18 mouse cellular contexts compared by ENCODE assay signal in the genomic region with DNA sequence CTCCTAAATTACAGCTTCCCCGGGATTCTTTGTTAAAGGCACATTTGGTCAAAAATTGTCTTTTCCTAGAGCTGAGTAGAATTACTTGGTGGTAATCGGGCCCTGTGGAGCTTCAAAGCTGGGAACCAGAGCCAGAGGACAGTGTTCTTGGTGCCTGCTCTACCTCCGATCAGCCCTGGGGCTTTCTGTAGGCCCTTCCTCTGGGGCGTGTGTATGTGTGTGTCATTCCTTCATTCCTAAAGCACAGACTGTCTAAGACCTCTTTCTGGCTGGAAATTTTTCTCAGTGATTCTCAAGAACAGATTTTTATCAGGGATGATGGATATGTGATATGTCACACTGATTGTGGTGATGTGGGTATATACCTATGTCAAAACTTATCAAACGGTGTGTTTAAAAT. TPM values are rescaled to one million over a fixed set of nuclear protein-coding genes. Genes with fewer than 3 reads are reported as not detected.
A peak's percentile ranks its signal among the peaks of the same experiment; 100 is the strongest.
DNase-seq lines count a peak whose midpoint lies in the region; ATAC-seq and TF ChIP-seq lines count a peak whose summit lies in the region.
"Had no signal": no experiment of that assay in that cellular context is flagged by ENCODE, and none has a peak within 500 bp of the region (broad histone marks: within the 10 kb centered on the region; RNA-seq: fewer than 3 reads in every experiment).

No protein-coding gene starts in this region.

- 60% methylated on average over 5 of the region's 5 CpGs for WGBS in kidney, postnatal 0 days
- 28% methylated on average over 5 of the region's 5 CpGs for WGBS in embryonic facial prominence, embryonic 12.5 days
- WGBS in limb, embryonic 13.5 days: 33% methylated on average over 5 of the region's 5 CpGs

- H3K9ac ChIP-seq in kidney, postnatal 0 days (ENCODE audit: low read depth, low read length): no peak overlapping the region
- H3K9ac ChIP-seq in embryonic facial prominence, embryonic 12.5 days: no peak overlapping the region
- no peak overlapping the region for H3K9ac ChIP-seq in limb, embryonic 13.5 days
- H3K9ac ChIP-seq: midbrain, embryonic 12.5 days had no signal

- H3K4me1 ChIP-seq in kidney, postnatal 0 days (replicated peaks; ENCODE audit: insufficient read depth, low read length): peaks cover 4% of the 10 kb centered on the region
- H3K4me1 ChIP-seq in embryonic facial prominence, embryonic 12.5 days: peaks cover 40% of the 10 kb centered on the region
- peaks cover 41% of the 10 kb centered on the region for H3K4me1 ChIP-seq in limb, embryonic 13.5 days

- DNase-seq in heart, adult 11 months: peak; percentile 70
- DNase-seq in heart, postnatal 10 days: no peak
- DNase-seq in kidney, postnatal 0 days (ENCODE audit: low spot score): no peak
- no peak for DNase-seq in kidney, postnatal 4 days
- no peak for DNase-seq in urinary bladder, postnatal 10 days (ENCODE audit: low spot score)
- DNase-seq: adrenal gland, postnatal 36 days; cerebellum, postnatal 14 days; heart, postnatal 36 days; thymus, adult 2 months had no signal

- no peak for TF ChIP-seq CTCF in kidney, postnatal 0 days (IDR thresholded peaks at IDR 0.05; ENCODE audit: low read depth)

- no peak overlapping the region for H3K4me3 ChIP-seq in kidney, postnatal 0 days (replicated peaks; ENCODE audit: low read depth, low read length)
- H3K4me3 ChIP-seq in embryonic facial prominence, embryonic 12.5 days: no peak overlapping the region
- no peak overlapping the region for H3K4me3 ChIP-seq in limb, embryonic 13.5 days
- H3K4me3 ChIP-seq: midbrain, embryonic 12.5 days had no signal

- intact Hi-C loops in heart, postnatal 10 days (cut with DNase I): loop anchor here (10.0 kb wide), 2 partner anchors 386 to 446 kb away; no protein-coding TSS in a partner anchor

- no peak for ATAC-seq in kidney, postnatal 0 days (replicated peaks; ENCODE audit: low FRiP score, low read depth)
- 0 out of 2 replicates have a peak, but pooled peaks have one; percentile 73 for ATAC-seq in embryonic facial prominence, embryonic 12.5 days (ENCODE audit: insufficient number of reproducible peaks, insufficient read depth, low FRiP score, low TSS enrichment)
- ATAC-seq in limb, embryonic 13.5 days (ENCODE audit: low FRiP score, low read depth): no peak
- no peak for ATAC-seq in megakaryocyte-erythroid progenitor cell, adult 5-6 weeks (replicated peaks; ENCODE audit: low FRiP score, low TSS enrichment, poor library complexity, severe bottlenecking)
- ATAC-seq: activated CD4-positive, CD25-positive, alpha-beta regulatory T cell, adult 4 months; lung, postnatal 0 days had no signal

- H3K4me2 ChIP-seq in kidney, postnatal 0 days (ENCODE audit: low read length): no peak overlapping the region
- H3K4me2 ChIP-seq in embryonic facial prominence, embryonic 12.5 days (replicated peaks): no peak overlapping the region
- peak overlapping the region; percentile 12; the same call in 1 of the 2 replicates for H3K4me2 ChIP-seq in limb, embryonic 13.5 days (replicated peaks)
- H3K4me2 ChIP-seq: midbrain, embryonic 12.5 days had no signal

- H3K27me3 ChIP-seq in kidney, postnatal 0 days (ENCODE audit: insufficient read depth, low read length): no peaks in the 10 kb centered on the region
- no peaks in the 10 kb centered on the region for H3K27me3 ChIP-seq in embryonic facial prominence, embryonic 12.5 days
- no peaks in the 10 kb centered on the region for H3K27me3 ChIP-seq in limb, embryonic 13.5 days
- H3K27me3 ChIP-seq: midbrain, embryonic 12.5 days had no signal

- H3K27ac ChIP-seq in kidney, postnatal 0 days: peak overlapping the region; percentile 13; the same call in 1 of the 2 replicates
- peak overlapping the region; percentile 94 for H3K27ac ChIP-seq in embryonic facial prominence, embryonic 12.5 days
- H3K27ac ChIP-seq in limb, embryonic 13.5 days: peak overlapping the region; percentile 83
- H3K27ac ChIP-seq: midbrain, embryonic 12.5 days had no signal

- H3K9me3 ChIP-seq in kidney, postnatal 0 days (replicated peaks; ENCODE audit: low read length): no peaks in the 10 kb centered on the region
- no peaks in the 10 kb centered on the region for H3K9me3 ChIP-seq in embryonic facial prominence, embryonic 12.5 days
- no peaks in the 10 kb centered on the region for H3K9me3 ChIP-seq in limb, embryonic 13.5 days
- H3K9me3 ChIP-seq: midbrain, embryonic 12.5 days had no signal

- no peaks in the 10 kb centered on the region for H3K36me3 ChIP-seq in kidney, postnatal 0 days (ENCODE audit: insufficient read depth, low read length)
- H3K36me3 ChIP-seq in embryonic facial prominence, embryonic 12.5 days: no peaks in the 10 kb centered on the region
- H3K36me3 ChIP-seq in limb, embryonic 13.5 days: no peaks in the 10 kb centered on the region
- H3K36me3 ChIP-seq: midbrain, embryonic 12.5 days had no signal

RNA-seq across cellular contexts. Expression of gene Cpa2, which starts 2.6 kb away (rescaled TPM):
- under 1 TPM; 0.17 to 0.65 TPM for total RNA-seq in heart, postnatal 10 days (2021)
- polyA plus RNA-seq in kidney, postnatal 0 days (2015; fragmentation: Nextera tagmentation; extraction: Ambion mirVana): 11.5 and 12.4 TPM in 2 replicates
- polyA plus RNA-seq in embryonic facial prominence, embryonic 12.5 days (2016; fragmentation: Nextera tagmentation; extraction: Ambion mirVana): 4.2 and 7.6 TPM in 2 replicates
- polyA plus RNA-seq in limb, embryonic 13.5 days (2015; fragmentation: Nextera tagmentation; extraction: Ambion mirVana): 10.4 and 11.1 TPM in 2 replicates
- not detected in 2 replicates for total RNA-seq in megakaryocyte-erythroid progenitor cell, adult 5-6 weeks (2014; fragmentation: Nextera tagmentation)
- not detected in 2 replicates for total RNA-seq in megakaryocyte-erythroid progenitor cell, adult 5-6 weeks (2017)
- total RNA-seq: heart, postnatal 36 days had no signal
- polyA plus RNA-seq: liver, adult 2 months; thymus, adult 2 months had no signal

RNA-seq across cellular contexts. Expression of gene Ssmem1, which starts 29.2 kb away (rescaled TPM):
- not detected for total RNA-seq in heart, postnatal 10 days (2021)
- 0.19 and 0.30 TPM in 2 replicates for polyA plus RNA-seq in kidney, postnatal 0 days (2015; fragmentation: Nextera tagmentation; extraction: Ambion mirVana)
- polyA plus RNA-seq in embryonic facial prominence, embryonic 12.5 days (2016; fragmentation: Nextera tagmentation; extraction: Ambion mirVana): 0.14 and 0.33 TPM in 2 replicates
- 0.22 and 0.34 TPM in 2 replicates for polyA plus RNA-seq in limb, embryonic 13.5 days (2015; fragmentation: Nextera tagmentation; extraction: Ambion mirVana)
- total RNA-seq in megakaryocyte-erythroid progenitor cell, adult 5-6 weeks (2014; fragmentation: Nextera tagmentation): not detected in 2 replicates
- not detected in 2 replicates for total RNA-seq in megakaryocyte-erythroid progenitor cell, adult 5-6 weeks (2017)
- total RNA-seq: liver, adult 2 months had no signal
- polyA plus RNA-seq: activated CD4-positive, CD25-positive, alpha-beta regulatory T cell, adult 4 months; forebrain, embryonic 11.5 days; liver, adult 2 months; lung, postnatal 0 days; thymus, adult 2 months had no signal

RNA-seq across cellular contexts. Expression of gene Tmem209, which starts 29.2 kb away (rescaled TPM):
- 10 to 100 TPM; 12.0 to 13.3 TPM for total RNA-seq in heart, postnatal 10 days (2021)
- 25.9 and 27.4 TPM in 2 replicates for polyA plus RNA-seq in kidney, postnatal 0 days (2015; fragmentation: Nextera tagmentation; extraction: Ambion mirVana)
- polyA plus RNA-seq in embryonic facial prominence, embryonic 12.5 days (2016; fragmentation: Nextera tagmentation; extraction: Ambion mirVana): 37.8 and 38.6 TPM in 2 replicates
- polyA plus RNA-seq in limb, embryonic 13.5 days (2015; fragmentation: Nextera tagmentation; extraction: Ambion mirVana): 34.7 and 34.9 TPM in 2 replicates
- total RNA-seq in megakaryocyte-erythroid progenitor cell, adult 5-6 weeks (2014; fragmentation: Nextera tagmentation): 51.7 and 62.6 TPM in 2 replicates
- total RNA-seq in megakaryocyte-erythroid progenitor cell, adult 5-6 weeks (2017): 35.8 and 46.2 TPM in 2 replicates

RNA-seq across cellular contexts. Expression of gene Cpa4, which starts 29.4 kb away (rescaled TPM):
- under 1 TPM in 1 of 2 experiments, not detected in 1; 0.10 TPM for total RNA-seq in heart, postnatal 10 days (2021)
- polyA plus RNA-seq in kidney, postnatal 0 days (2015; fragmentation: Nextera tagmentation; extraction: Ambion mirVana): 0.05 TPM in 1 of 2 replicates, not detected in the other
- 0.79 and 1.3 TPM in 2 replicates for polyA plus RNA-seq in embryonic facial prominence, embryonic 12.5 days (2016; fragmentation: Nextera tagmentation; extraction: Ambion mirVana)
- polyA plus RNA-seq in limb, embryonic 13.5 days (2015; fragmentation: Nextera tagmentation; extraction: Ambion mirVana): 2.3 and 2.7 TPM in 2 replicates
- not detected in 2 replicates for total RNA-seq in megakaryocyte-erythroid progenitor cell, adult 5-6 weeks (2014; fragmentation: Nextera tagmentation)
- not detected in 2 replicates for total RNA-seq in megakaryocyte-erythroid progenitor cell, adult 5-6 weeks (2017)
- total RNA-seq: granulocyte monocyte progenitor cell, adult 5-6 weeks; heart, postnatal 36 days; liver, adult 2 months had no signal
- polyA plus RNA-seq: liver, adult 2 months had no signal

Comparison
In these comparisons a context has a peak if more than half of its experiments do, and no peak if none do; other contexts are left out.
1. H3K27ac ChIP-seq: peak in every context shown above with its lines; median percentile 94 in embryonic facial prominence, embryonic 12.5 days; 83 in limb, embryonic 13.5 days; 13 in kidney, postnatal 0 days.